Mouse (Mus musculus): ENCODE results near the gene Ppp1r9a. TPM values are rescaled to one million over a fixed set of nuclear protein-coding genes. Genes with fewer than 3 reads are reported as not detected.
"Not testable (repeated sequence)": the region's sequence is repeated elsewhere in the genome, so short reads cannot be mapped to it uniquely, and the experiment has no call there.

Gene Ppp1r9a
- polyA plus RNA-seq, 1 experiment from 2014 or later: 28.3 TPM

DNA sequence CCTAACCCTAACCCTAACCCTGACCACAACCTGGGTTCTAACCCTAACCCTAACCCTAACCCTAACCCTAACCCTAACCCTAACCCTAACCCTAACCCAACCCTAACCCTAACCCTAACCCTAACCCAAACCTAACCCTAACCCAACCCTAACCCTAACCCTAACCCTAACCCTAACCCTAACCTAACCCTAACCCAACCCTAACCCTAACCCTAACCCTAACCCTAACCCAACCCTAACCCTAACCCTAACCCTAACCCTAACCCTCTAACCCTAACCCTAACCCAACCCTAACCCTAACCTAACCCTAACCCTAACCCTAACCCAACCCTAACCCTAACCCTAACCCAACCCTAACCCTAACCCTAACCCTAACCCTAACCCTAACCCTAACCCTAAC lies 21.1 kb downstream of the Ppp1r9a start:
- H3K4me2 ChIP-seq (replicated peaks); H3K4me1 ChIP-seq; H3K4me3 ChIP-seq; H3K36me3 ChIP-seq; H3K27me3 ChIP-seq; H3K9ac ChIP-seq; H3K9me3 ChIP-seq (replicated peaks); H3K27ac ChIP-seq: not testable (repeated sequence)
- peak; percentile 63 for ATAC-seq (ENCODE audit: low FRiP score)

GRCm38 (mm10) chr6:4925966-4926687 lies 23.4 kb downstream of the Ppp1r9a start:
- no peak for ATAC-seq (ENCODE audit: low FRiP score)
- WGBS: 74% methylated on average over 14 of the region's 14 CpGs
- H3K36me3 ChIP-seq: no peaks in the 10 kb centered on the region

DNA sequence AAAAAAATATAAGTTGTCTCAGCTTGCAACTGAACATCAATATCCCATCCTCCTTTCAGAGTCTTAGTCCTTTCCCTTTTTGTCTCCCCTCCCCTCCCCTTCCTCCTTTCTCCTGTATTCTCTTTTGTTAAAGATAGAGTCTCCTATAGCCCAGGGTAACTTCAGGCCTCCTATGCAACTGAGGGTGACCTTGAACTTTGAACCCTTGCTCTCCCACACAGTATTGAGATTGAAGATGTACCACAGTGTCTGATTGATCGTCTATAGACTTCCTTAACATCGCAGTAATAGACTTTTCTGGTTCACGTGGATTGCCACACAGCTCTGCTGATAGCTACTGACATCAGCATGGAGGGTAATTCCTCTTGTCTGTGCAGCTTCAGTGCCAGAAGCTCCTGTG lies 27.6 kb downstream of the Ppp1r9a start:
- 74% methylated on average over 3 of the region's 3 CpGs for WGBS
- Histone ChIP-seq H3K27ac (no peak overlapping the region), H3K9ac (no peak overlapping the region), H3K9me3 (replicated peaks) (no peaks in the 10 kb centered on the region), H3K27me3 (no peaks in the 10 kb centered on the region), H3K4me1 (0 out of 2 replicates have a peak, but pooled peaks cover 2% of the 10 kb centered on the region), H3K4me2 (replicated peaks) (no peak overlapping the region), H3K4me3 (no peak overlapping the region), H3K36me3 (no peaks in the 10 kb centered on the region)
- ATAC-seq (ENCODE audit: low FRiP score): no peak

More at GRCm38 (mm10) chr6:4925966-4926687, 23.4 kb downstream of the Ppp1r9a start:
- Histone ChIP-seq H3K27me3 (no peaks in the 10 kb centered on the region), H3K27ac (no peak overlapping the region), H3K4me3 (no peak overlapping the region), H3K4me2 (replicated peaks) (no peak overlapping the region), H3K9me3 (replicated peaks) (no peaks in the 10 kb centered on the region), H3K4me1 (0 out of 2 replicates have a peak, but pooled peaks cover 2% of the 10 kb centered on the region), H3K9ac (no peak overlapping the region)

DNA sequence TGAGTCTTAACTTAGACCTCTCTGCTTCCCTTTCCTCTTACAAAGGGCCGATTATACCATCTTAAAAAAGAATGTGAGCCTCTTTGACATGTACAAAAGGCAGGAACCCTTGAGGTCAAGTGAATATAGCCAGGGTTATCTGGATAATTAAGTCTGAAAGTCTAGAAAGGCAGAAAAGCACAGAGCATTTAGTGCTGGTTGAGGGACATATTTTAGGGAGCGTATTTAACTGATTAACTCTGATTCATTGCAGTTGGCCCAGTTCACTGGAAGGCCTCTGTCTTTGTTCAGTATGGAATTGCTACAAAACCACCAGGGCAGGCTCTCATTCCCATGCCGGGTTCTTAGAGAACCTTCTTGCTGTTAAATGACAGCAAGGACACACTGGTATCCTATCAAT lies 36.2 kb downstream of the Ppp1r9a start:
- Histone ChIP-seq H3K9ac (no peak overlapping the region), H3K36me3 (no peaks in the 10 kb centered on the region), H3K27ac (no peak overlapping the region), H3K4me2 (replicated peaks) (no peak overlapping the region), H3K4me3 (no peak overlapping the region), H3K9me3 (replicated peaks) (no peaks in the 10 kb centered on the region), H3K4me1 (peaks cover 18% of the 10 kb centered on the region; the same call in 1 of the 2 replicates), H3K27me3 (no peaks in the 10 kb centered on the region)
- WGBS: 24% methylated on average over 3 of the region's 3 CpGs
- ATAC-seq (ENCODE audit: low FRiP score): no peak

- Histone ChIP-seq H3K9ac (no peak overlapping the region), H3K36me3 (no peaks in the 10 kb centered on the region), H3K27ac (no peak overlapping the region), H3K27me3 (no peaks in the 10 kb centered on the region), H3K4me1 (peaks cover 18% of the 10 kb centered on the region; the same call in 1 of the 2 replicates), H3K4me2 (replicated peaks) (no peak overlapping the region), H3K4me3 (no peak overlapping the region), H3K9me3 (replicated peaks) (no peaks in the 10 kb centered on the region)
- WGBS: 65% methylated on average over 6 of the region's 6 CpGs
- ATAC-seq (ENCODE audit: low FRiP score): no peak
These were observed 37.4 kb downstream of the Ppp1r9a start for GRCm38 (mm10) chr6:4940086-4940485.

- Histone ChIP-seq H3K27me3 (no peaks in the 10 kb centered on the region), H3K36me3 (no peaks in the 10 kb centered on the region), H3K27ac (no peak overlapping the region)
These were observed 37.9 kb downstream of the Ppp1r9a start for GRCm38 (mm10) chr6:4940639-4941038.

GRCm38 (mm10) chr6:4943821-4944220 lies 41.1 kb downstream of the Ppp1r9a start:
- no peak for ATAC-seq (ENCODE audit: low FRiP score)
- peaks cover 7% of the 10 kb centered on the region; the same call in 1 of the 2 replicates for H3K4me1 ChIP-seq
- no peak overlapping the region for H3K4me3 ChIP-seq
- H3K27ac ChIP-seq: no peak overlapping the region
- no peaks in the 10 kb centered on the region for H3K9me3 ChIP-seq (replicated peaks)
- H3K36me3 ChIP-seq: no peaks in the 10 kb centered on the region
- WGBS: 90% methylated on average over 2 of the region's 2 CpGs
- H3K9ac ChIP-seq: no peak overlapping the region
- H3K4me2 ChIP-seq (replicated peaks): no peak overlapping the region
- no peaks in the 10 kb centered on the region for H3K27me3 ChIP-seq

More at GRCm38 (mm10) chr6:4940639-4941038, 37.9 kb downstream of the Ppp1r9a start:
- 92% methylated on average over 9 of the region's 9 CpGs for WGBS
- Histone ChIP-seq H3K4me1 (peaks cover 17% of the 10 kb centered on the region; the same call in 1 of the 2 replicates), H3K9me3 (replicated peaks) (no peaks in the 10 kb centered on the region), H3K4me3 (no peak overlapping the region), H3K4me2 (replicated peaks) (no peak overlapping the region), H3K9ac (no peak overlapping the region)
- ATAC-seq (ENCODE audit: low FRiP score): no peak

- no peak for ATAC-seq (ENCODE audit: low FRiP score)
- Histone ChIP-seq H3K4me2 (replicated peaks) (no peak overlapping the region), H3K9ac (no peak overlapping the region), H3K36me3 (no peaks in the 10 kb centered on the region), H3K9me3 (replicated peaks) (no peaks in the 10 kb centered on the region), H3K27me3 (no peaks in the 10 kb centered on the region), H3K4me1 (0 out of 2 replicates have a peak, but pooled peaks cover 3% of the 10 kb centered on the region), H3K27ac (no peak overlapping the region), H3K4me3 (no peak overlapping the region)
- WGBS: 91% methylated on average over 4 of the region's 4 CpGs
These were observed 45.3 kb downstream of the Ppp1r9a start for GRCm38 (mm10) chr6:4948056-4948455.

DNA sequence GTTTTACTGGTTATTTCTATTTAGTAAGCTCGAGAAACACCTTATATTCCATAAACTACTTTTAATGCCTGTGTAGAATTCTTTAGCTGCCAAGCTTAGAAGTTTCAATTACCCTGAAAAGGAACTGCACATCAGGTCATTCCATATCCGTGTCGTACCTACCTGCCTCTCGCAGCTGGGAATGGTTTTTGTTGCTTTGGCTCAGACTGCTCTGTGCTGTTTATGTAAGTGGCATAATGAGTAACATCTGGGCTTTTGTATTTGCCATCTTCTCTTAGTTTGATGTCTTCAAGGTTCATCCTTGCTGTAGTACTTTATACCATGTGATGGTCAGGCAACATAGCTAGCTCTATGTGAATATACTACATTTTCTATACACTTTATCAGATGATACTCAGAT lies 47.0 kb downstream of the Ppp1r9a start:
- ATAC-seq (ENCODE audit: low FRiP score): no peak
- Histone ChIP-seq H3K9me3 (replicated peaks) (no peaks in the 10 kb centered on the region), H3K27ac (no peak overlapping the region), H3K9ac (no peak overlapping the region), H3K27me3 (no peaks in the 10 kb centered on the region), H3K4me1 (0 out of 2 replicates have a peak, but pooled peaks cover 3% of the 10 kb centered on the region), H3K36me3 (no peaks in the 10 kb centered on the region), H3K4me2 (replicated peaks) (no peak overlapping the region), H3K4me3 (no peak overlapping the region)
- WGBS: 66% methylated on average over 4 of the region's 4 CpGs

- Histone ChIP-seq H3K4me3 (no peak overlapping the region), H3K4me1 (0 out of 2 replicates have a peak, but pooled peaks cover 3% of the 10 kb centered on the region), H3K36me3 (no peaks in the 10 kb centered on the region), H3K9ac (no peak overlapping the region), H3K4me2 (replicated peaks) (no peak overlapping the region), H3K9me3 (replicated peaks) (no peaks in the 10 kb centered on the region), H3K27ac (no peak overlapping the region), H3K27me3 (no peaks in the 10 kb centered on the region)
- WGBS: 77% methylated on average over 14 of the region's 14 CpGs
- ATAC-seq (ENCODE audit: low FRiP score): no peak
These were observed 50.5 kb downstream of the Ppp1r9a start for GRCm38 (mm10) chr6:4953028-4953719.

GRCm38 (mm10) chr6:4956651-4957050 lies 53.9 kb downstream of the Ppp1r9a start:
- Histone ChIP-seq H3K4me3 (no peak overlapping the region), H3K9ac (no peak overlapping the region), H3K9me3 (replicated peaks) (no peaks in the 10 kb centered on the region), H3K4me2 (replicated peaks) (no peak overlapping the region), H3K36me3 (no peaks in the 10 kb centered on the region), H3K27me3 (no peaks in the 10 kb centered on the region), H3K4me1 (no peaks in the 10 kb centered on the region), H3K27ac (no peak overlapping the region)
- WGBS: 77% methylated on average over 6 of the region's 6 CpGs
- no peak for ATAC-seq (ENCODE audit: low FRiP score)

DNA sequence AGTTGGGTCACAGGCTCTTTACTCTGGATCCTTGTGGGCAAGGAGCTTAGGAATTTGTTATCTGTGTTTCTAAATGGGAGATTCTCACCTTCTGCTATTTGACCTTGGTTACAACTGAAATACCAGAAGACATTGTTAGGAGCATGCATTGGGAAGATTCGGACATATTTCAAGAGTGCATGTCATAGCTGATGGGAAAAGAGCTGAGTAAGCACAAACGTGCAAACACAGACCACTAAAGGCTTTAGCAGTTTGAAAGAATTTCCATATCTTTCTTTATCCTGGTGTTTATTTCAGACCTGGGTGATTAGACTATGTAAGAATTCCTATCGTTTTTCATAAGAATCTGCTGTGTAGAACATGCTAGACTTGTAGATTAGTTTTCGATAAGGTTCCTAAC lies 59.5 kb downstream of the Ppp1r9a start:
- no peak for ATAC-seq (ENCODE audit: low FRiP score)
- no peak overlapping the region for H3K4me3 ChIP-seq
- WGBS: 82% methylated on average over 4 of the region's 4 CpGs
- no peaks in the 10 kb centered on the region for H3K4me1 ChIP-seq
- no peaks in the 10 kb centered on the region for H3K27me3 ChIP-seq
- no peak overlapping the region for H3K9ac ChIP-seq
- no peak overlapping the region for H3K27ac ChIP-seq
- H3K36me3 ChIP-seq: no peaks in the 10 kb centered on the region
- H3K9me3 ChIP-seq (replicated peaks): no peaks in the 10 kb centered on the region
- H3K4me2 ChIP-seq (replicated peaks): no peak overlapping the region

All from hindbrain, embryonic 12.5 days (tissue).